Mouse (Mus musculus): Measurements from ENCODE around the gene 1700029I15Rik. TPM values are rescaled to one million over a fixed set of nuclear protein-coding genes. Genes with fewer than 3 reads are reported as not detected.

1700029I15Rik gene
- total RNA-seq (2021), result 1 to 10 TPM; 1.8 to 2.6 TPM
- long read RNA-seq, experiment 1, result 0 reads
- long read RNA-seq, experiment 2, result 0 reads

DNA sequence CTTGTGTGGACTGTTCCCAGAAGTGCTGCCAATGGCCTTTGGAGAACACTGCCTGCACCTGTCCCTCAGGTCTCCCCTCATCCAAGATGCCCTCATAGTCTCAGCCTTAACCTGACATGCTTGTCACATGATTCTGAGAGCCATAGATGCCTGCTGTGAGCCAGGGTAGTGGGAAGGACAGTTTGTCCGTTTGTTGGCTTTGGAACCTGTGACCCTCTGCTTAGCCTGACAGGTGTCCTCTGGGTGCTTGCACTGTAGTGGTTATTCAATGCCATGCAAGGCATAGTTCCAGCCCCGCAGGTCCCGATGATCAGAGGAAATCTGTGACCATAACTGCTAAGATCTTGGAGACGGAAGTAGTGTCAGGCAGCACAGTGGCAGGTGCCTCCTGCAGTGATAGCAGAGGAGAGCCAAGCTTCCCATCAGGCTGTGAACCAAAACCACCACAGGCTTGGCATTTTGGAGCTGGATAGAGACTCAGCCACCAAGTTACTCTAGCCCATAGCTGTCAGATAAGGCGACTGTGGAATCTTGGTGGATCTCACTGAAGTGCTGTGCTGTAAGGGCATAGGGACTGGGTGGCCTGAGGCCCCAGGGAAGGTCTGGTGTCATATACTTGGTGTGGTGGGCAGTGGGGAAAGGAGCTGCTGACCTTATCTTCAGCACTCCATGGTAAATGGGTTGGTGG lies at the start of gene 1700029I15Rik:
Gene 1700029I15Rik (plus strand): TSS at position 638 of the 688 bp plus-strand sequence.
- no peak for DNase-seq (ENCODE audit: low spot score in 2 of 2)

DNA sequence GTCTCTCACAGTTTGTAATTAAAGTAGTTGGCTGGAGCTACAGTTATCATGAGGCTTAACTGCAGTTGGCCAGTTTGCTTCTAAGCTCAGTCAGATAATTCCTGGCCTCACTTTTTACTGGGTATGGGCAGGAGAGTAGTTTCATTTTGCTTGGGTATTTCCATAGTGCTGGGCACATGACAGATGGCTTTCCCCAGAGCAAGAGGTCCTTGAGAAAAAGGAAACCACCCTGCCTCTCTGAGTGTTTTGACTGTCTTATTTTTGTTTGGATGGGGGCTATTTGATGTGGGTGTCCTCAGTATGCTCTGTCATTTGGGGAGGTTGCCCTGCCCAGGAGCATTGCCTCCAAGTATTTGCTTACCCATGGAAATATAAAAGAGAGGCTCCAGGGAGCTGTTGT lies 39.9 kb upstream of the 1700029I15Rik start:
- no peak for DNase-seq (ENCODE audit: low spot score in 2 of 2)

DNA sequence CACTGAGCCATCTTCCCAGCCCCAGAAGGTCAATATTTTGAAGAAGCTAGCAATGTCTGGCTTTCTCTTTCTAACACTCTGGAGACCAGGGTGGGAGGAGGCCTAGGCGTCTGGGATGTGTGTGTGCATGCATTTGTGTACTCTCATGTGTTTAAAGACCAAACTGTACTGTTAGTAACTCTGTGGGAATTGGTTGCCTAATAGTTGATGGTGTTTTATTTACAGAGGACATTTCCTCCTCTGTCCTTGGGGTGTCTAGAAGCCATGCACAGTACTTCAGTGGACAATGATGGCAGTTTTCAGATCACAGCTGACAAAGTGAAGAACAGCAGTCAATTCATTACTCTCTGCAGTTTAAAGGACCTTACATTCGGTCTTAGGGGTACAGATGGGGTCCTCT lies 35.1 kb upstream of the 1700029I15Rik start:
- no peak for DNase-seq (ENCODE audit: low spot score in 2 of 2)

DNA sequence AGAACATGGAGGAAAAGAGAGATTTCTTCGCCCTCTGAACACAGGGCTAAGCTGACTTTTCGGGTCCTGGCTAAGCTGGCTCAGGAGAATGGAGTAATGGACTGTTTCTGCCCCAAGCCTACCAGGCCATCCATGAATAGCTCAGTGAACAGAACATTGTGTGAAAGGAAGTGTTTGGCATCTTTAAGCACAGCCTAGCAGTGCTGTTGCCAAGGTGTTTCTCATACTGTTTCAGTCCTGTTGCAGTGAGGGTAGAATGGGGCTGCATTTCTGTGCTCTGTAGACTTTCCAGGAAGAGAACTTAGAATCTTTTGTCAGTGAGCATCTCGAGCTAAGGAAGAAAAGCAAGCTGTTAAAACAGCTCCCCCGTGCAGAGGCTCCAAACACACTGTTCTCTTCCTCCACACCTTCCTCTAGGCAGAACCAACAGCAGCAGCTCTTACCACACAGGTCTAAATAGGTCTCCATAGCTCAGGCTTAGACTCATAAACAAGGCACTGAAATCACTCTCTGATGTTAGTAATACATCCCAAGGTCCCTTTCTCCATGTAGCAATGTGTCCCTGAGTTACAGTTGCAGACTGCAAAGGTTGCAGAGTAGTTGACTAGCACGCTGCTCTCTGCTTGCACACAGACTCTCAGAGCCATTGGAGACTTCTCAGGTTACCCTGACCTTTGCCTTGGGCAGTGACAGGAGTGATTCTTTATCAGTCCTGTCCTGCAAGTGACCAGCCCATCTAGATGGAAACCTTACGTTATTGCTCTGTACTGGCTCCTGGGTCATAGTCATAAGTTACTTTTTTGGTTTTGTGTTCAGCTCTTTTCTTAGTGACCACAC lies 32.5 kb upstream of the 1700029I15Rik start:
- no peak for DNase-seq (ENCODE audit: low spot score in 2 of 2)

DNA sequence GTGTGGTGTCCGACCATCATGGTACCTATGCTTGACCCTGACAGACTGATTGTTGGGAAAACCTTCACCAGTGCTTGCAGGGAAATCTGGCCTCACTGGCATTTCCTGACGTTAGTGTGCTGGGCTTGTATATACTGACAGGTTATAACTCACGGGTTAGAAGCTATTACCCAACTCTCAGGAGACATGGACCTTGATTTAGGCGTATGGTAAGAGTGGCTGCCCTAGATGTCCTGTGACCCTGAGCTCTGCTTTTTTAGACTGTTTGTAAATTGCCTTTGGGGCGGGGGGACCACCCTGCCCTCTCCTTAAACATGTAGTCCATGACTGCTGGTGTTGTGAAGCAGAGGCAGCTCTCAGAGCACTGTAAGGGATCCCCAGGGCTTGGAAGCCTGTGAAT lies 31.7 kb upstream of the 1700029I15Rik start:
- DNase-seq (ENCODE audit: low spot score in 2 of 2), result no peak

DNA sequence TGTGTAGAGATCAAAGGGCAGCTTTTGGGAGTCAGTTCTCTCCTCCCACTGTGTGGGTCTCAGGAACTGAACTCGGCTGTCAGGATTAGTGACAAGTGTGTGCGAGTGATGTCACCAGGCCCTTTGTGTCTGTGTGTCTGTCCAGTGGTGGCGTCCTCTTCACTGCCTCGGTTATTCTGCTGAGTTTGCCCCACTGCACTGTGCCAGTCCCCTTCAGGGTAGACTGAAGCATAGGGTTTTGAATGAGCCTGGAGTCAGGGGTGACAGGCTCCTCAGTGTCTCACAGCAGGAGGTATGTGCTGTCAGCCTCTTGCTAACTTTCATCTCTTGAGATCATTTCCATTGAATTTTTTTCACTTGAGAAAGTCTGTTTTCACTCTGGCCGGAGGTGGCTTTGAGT lies 28.9 kb upstream of the 1700029I15Rik start:
- DNase-seq (ENCODE audit: low spot score in 2 of 2), result no peak

DNA sequence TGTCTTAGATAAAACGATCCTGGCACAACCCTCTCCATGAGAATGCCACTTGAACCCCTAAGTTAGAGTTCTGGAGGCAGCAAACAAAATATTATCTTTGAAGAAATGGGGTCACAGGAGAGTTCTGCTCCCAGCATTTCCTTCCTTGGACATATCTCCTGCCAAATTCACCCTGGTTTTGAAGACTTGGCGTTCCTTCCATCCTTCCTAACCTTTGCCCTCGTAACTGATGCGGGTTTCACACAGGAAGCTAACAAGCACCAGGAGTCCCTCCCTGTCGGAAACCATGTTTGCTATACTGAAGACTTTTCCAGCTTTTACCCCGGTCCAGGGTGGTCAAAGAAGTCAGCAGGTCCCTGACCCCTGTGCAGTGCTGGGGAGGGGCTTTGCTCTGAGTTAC lies 28.1 kb upstream of the 1700029I15Rik start:
- no peak for DNase-seq (ENCODE audit: low spot score in 2 of 2)

DNA sequence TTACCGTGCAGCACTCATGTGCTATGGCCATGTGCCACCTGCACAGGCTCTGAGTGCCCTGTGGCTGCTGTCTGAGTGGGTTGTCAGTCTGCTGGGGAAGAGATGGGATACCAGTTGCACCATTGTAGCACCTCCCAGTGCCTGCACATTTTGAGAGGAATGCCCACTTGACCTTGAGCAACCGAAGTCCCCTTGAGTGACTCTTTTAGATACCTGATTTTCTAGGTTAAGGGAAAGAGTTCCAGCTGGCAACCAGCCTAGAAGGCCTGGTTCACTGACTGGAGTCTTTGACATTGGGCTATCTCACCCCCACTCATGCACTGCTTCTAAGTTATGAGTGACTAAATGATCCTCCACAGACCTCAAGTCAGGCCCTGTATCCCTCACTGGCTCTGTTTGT lies 23.0 kb upstream of the 1700029I15Rik start:
- DNase-seq (ENCODE audit: low spot score in 2 of 2), result no peak

DNA sequence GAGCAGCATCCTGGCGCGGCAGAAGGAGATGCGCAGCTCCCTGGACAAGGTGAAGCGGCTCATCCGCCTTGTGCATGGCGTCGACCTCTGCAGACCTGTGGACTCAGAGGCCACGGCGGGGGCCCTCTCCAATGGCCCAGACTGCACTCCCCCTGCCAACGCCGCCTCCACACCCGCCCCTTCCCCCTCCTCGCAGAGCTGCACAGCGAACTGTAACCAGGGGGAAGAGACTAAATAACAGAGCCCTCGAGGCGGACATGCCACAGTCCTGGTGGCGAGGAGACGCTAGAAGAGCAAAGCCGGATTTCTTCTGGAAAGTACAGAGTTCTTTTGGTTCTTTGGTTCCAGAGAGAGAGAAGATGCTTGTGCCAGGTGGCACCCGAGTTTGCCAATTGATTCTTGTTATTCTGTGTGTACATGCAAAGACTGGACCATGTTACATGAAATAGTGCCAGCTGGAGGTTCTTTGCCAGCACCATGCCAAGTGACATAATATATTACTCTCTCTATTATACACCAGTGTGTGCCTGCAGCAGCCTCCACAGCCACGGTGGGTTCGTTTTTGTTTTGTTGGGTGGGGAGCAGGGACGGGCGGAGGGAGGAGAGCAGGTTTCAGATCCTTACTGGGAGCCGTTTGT lies 22.0 kb upstream of the 1700029I15Rik start:
- DNase-seq (ENCODE audit: low spot score in 2 of 2), result no peak

DNA sequence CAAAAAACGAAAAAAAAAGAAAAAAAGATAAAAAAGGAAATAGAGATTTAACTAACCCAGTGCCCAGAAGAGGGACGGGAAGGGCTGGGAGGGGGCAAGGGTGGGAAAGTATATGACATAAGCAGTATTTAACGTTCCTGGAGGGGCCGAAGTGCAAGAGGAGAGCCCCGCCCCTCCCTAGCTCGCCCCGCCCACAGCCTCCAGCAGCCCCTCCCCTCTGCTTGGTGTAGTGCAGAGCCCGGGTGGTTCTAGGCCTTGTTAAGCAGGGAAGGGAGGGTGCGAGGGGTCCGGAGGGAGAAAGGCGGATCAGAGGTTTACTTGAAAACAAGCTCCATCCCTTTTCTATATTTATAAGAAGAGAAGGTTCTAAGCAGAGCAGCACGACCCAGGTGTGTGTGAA lies 21.4 kb upstream of the 1700029I15Rik start:
- no peak for DNase-seq (ENCODE audit: low spot score in 2 of 2)

DNA sequence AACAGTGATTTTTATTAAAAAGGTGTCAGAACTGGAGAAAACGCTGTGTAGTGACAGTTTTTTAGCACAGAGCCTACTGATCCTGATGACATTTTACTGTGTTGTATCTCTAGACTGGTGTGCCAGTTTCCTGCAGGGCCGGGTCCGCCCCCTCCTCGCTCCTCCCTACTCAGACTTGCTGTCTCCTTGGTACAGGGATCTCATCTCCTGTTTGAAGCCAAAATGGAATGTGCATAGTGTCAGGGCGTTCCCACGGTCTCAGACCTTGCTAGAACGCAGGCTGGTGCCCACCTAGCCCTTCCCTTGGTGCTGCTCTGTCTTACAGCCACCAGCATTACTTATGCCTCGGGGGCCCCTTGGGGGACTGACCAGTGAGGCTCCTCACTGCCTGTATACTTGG lies 20.5 kb upstream of the 1700029I15Rik start:
- no peak for DNase-seq (ENCODE audit: low spot score in 2 of 2)

DNA sequence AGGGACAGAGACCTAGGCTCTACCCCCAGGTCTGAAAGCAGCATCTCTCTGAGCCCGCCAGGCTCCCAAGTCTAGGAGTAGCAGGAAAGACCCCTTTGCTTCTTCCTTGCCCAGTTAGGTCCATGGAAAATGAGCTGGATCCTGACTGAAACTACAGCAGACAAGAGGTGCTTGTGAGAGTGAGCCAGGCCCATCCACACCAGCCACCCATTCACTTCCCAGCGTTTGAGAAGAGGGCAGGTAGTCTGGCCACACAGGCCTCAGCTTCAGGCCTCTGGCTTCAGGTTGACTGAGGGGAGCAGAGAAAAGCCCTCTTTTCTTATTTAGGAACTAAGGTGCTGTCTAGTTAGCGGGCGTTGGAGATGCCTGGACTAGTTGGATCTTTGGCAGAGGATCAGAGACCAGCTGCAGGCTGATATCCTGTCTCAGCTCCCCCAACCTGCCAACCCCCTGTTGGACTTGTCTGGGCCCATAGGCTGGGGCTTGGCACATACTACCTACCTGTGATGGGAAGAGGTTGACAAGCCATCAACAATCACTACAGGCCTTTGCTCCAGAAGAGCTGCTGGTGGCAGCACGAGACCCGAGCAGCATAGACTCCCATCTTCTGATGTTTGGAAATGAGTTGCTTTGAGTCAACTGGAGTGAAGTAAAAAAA lies 19.6 kb upstream of the 1700029I15Rik start:
- no peak for DNase-seq (ENCODE audit: low spot score in 2 of 2)

DNA sequence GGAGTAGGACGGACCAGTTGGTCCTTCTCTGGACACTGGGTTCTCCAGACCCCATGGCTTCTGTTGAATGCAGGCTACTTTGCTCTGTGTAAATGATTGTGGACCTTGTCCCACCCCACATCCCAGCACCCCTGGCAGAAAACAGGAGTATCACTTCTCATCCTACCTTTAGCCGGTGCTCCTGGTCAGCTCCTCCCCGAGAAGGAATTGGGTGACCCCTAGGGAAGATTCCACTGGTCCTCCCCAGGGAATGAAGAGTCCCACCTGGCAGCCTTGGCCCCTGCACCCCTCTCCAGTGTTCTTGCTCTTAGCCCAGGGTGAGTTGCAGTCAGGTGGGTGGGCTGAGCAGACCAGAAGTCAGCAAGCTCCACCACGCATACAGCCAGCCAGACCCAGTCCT lies 18.3 kb upstream of the 1700029I15Rik start:
- no peak for DNase-seq (ENCODE audit: low spot score in 2 of 2)

DNA sequence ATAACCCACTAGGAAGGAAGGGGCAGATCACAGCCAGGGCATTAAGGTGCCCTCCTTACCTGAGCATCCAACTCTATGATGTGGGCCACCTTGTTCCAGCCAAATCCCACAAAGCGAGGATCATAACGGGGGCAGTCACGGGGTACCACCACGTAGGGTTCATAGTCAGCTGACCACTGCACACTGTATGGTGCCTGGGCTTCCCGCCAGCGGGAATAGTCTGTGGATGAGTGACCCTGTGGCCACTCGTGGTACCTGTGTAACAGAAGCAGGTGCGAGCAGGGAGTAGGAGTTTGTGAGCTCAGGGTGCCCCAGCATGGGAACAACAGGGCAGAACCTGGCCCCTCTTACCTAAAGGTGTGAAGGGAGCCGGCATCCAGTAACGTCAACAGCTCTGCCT lies 16.8 kb upstream of the 1700029I15Rik start:
- no peak for DNase-seq (ENCODE audit: low spot score in 2 of 2)

DNA sequence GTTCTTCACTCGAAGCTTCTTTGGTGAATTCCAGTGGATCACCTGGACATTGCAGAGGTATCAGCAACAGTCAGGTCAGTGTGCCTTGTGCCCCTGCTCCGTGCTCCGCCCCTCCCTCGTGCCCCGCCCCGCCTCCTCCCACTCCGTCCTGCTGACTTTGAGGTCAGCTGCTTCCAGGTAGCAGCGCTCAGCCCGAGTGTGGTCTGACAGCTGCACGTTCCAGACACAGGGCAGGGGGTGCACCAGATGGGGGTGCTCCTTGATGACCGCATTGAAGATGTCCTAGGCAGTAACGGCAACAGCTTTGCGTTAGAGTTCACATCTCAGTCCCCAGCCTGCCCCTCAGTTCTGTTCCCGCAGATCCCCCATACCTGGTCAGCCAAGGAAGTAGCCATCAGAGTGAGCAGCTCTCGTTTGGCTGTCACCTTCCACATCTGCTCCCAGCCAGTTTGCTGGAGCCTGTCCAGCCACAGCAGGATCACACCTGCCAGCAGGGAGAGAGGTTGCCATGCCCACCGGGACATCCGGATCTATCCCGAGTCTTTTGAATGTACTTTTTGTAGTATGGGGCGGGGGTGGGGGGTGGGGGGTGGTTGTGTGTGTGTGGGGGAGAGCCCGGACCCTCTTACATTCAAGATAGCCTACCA lies 14.8 kb upstream of the 1700029I15Rik start:
- no peak for DNase-seq (ENCODE audit: low spot score in 2 of 2)

DNA sequence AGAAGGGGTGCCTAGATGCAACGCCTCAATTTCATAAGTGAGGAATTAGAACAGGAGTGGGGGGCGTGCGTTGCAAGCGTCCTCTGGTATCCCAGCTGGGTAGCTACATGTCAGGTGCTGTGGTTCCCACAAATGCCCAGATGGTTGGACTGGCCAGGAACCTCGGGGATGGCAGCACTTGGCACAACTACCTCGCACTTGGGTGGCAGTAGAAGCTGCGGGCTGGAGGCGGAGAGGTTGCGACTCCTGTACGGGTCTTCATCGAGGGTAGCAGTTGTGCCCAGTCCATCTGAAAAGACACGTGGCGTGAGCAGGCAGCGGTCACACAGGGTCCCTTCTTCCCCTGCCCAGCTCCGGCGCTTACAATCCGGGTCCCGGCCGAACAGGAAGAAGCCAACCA lies 12.0 kb upstream of the 1700029I15Rik start:
- no peak for DNase-seq (ENCODE audit: low spot score in 2 of 2)

DNA sequence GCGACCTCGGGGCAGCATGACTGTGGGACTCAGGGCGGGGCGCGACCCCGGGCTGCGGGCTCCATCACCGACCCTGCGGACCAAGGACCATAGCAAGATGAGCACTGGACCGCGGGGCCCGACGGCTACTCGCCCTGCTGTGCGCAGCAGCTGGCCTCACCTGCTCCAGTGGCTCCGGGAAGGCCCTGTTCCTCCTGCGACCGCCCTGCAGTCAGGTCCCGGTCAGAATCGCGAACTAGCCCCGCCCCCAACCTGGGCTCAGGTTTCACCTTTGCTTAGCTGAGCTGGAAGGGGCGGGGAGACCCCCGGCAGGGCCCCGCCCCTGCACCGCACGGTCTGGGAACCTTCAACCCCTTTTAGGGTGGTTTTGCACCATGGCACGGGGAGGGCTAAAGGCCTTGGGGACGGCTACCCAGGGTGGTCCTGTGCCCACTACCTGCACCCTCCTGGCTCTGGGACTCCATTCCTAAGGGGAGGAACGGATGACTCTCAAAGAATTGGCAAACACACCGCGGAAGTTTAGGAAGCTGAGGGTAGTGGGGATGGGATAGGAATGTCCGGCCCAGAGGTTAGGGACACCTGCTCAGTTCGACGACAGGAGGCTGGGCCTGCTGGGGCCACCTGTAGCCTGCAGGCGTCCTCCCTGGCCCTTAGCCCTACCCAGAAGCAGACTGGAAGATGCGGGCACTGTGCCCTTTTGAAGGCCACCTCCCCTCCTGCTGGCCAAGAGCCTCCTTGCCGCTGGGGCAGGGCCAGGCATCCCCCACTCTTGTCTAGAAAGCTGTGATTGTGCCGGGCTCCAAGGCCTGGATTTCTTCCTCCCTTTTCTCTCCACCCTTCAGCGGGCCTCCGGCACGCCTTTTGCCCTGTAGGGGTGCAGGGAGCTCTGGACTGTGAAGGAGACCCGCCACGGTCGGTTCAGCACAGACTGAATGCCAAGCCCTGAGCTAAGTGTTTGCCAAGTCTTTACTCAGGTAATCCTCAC lies 11.2 kb upstream of the 1700029I15Rik start:
- no peak for DNase-seq (ENCODE audit: low spot score in 2 of 2)

DNA sequence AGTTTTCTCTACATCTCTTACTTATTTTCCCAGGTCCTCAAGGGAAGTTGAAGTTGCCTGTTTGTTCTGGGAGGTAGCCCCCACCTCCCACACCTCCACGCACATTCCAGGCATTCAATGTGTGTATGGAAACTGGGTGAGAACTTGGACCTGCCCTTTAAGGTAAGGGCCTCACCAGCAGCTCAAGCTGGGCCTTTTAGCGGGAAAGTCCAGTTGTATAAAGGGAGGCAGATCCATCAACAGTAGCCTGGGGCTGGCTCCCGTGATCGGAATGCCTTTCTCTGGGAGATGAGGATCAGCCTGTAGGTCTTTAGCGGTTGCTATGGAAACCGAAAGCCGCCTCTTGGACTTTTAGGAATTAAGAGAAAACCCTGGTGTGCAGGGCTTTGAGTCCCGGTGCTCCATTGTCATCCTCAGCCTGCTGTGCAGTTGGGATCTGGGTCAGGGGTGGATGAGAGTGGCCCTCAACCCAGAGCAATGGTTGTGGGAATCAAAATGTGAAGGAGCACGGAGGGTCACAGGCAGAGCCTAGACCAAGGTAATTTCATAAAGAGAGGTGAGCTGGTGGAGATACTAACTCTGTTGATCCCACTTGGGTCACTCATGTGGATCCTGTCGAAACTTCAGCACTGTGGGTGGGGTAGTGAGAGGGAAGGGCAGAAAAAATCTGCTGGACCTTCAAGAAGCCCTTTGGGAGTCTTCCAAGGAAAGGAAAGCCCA lies 10.2 kb upstream of the 1700029I15Rik start:
- no peak for DNase-seq (ENCODE audit: low spot score in 2 of 2)

DNA sequence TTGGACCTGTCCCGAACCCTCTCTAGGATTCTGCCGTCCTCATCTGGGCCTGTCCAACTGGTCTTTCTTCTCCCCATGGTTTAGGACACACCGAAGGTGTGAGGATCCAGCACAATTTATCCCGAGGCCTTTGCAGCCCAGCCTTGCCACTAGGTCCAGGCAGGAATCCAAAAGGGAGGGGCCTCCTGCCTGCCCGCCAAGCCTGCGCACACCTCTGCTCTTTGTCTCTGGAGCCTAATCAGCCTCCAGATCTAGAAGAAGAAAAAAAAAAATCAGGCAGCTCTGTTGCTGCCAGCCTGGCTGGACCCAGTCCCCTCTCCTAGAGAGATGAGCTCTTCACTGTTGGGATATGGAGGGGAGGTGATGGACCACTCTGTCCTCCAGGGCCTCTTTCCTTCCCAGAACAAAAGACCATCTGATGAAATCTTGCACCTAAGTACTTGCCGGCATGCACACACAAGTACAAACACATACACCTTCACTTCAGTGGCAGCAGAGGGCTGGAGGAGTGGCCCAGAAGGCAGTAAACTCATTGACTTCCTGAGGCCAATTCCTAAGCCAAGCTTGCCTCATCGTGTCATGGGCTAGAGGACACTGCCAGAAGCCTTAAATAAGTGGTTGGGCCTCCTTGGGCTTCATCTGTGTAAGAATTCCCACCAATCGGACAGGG lies 9.4 kb upstream of the 1700029I15Rik start:
- no peak for DNase-seq (ENCODE audit: low spot score in 2 of 2)

All from gastrocnemius, postnatal 4 days (tissue).